Mouse (Mus musculus): ENCODE measurements around the gene Tnnc1. TPM values are rescaled to one million over a fixed set of nuclear protein-coding genes. Genes with fewer than 3 reads are reported as not detected.

The Tnnc1 gene
- total RNA-seq, 1 experiment from 2014 or later = not detected

GRCm38 (mm10) chr14:31181512-31181911 is 26.6 kb upstream of the Tnnc1 start:
- no peak for ATAC-seq (replicated peaks; ENCODE audit: insufficient number of reproducible peaks, low FRiP score, low TSS enrichment, poor library complexity, severe bottlenecking)

GRCm38 (mm10) chr14:31182786-31183290 is 25.3 kb upstream of the Tnnc1 start:
- no peak for ATAC-seq (replicated peaks; ENCODE audit: insufficient number of reproducible peaks, low FRiP score, low TSS enrichment, poor library complexity, severe bottlenecking)

DNA sequence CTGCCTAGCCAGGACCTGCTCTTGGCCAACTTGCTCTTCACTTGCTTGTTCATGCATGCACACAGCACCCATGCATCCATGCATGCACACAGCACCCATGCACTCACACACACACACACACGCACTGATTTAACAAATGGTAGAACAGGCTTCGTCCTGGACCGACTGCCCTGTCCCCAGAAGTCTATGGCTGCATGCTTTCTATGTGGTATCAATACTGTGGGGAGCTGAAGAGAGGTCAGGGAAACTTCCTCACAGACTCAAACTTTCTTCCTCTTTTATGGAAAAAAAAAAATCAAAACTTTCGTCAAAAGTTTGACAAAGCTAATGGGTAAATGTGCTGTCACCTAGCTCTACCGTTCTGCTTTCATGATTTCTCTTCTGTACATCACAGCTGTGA is 24.6 kb upstream of the Tnnc1 start:
- peak; percentile 62; the same call in 1 of the 2 replicates for ATAC-seq (replicated peaks; ENCODE audit: insufficient number of reproducible peaks, low FRiP score, low TSS enrichment, poor library complexity, severe bottlenecking)

DNA sequence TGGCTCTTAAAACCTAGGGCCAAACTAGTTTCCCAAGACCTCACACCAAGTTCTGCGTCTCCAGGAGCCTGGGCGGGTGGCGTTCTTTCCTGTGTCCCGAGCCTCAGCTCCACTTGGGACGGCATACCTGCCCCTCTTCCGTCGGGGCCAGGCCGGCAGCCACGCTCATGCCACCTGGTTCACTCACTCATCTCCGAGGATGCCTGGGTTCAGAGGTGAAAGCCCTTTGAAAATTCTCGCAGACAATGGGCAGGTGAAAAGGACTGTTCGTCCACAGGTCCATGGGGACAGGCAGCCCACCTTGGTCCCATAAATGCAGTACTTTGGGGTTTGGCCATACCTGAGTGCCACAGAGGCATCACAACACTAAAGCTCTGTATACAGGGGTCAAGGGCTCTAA is 23.9 kb upstream of the Tnnc1 start:
- ATAC-seq (replicated peaks; ENCODE audit: insufficient number of reproducible peaks, low FRiP score, low TSS enrichment, poor library complexity, severe bottlenecking) = no peak

DNA sequence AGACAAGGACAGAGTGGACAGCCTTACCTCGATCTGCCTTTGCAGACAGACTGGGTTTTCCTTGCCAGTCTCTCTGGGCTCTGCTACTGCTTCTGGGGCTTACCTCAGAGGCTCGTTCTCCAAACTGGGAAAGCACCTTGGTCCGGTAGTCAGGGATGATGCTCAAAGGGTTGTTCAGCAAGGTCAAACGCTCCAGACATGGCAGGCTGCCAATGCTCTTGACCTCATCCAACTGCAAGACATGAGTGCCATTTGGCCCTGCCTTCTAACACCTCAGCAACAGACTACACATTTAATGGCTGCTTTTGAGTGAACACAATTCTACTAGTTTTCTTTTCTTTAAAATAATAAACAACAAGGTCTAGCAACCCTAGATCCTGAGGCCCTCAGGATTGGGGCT is 21.5 kb upstream of the Tnnc1 start:
- ATAC-seq (replicated peaks; ENCODE audit: insufficient number of reproducible peaks, low FRiP score, low TSS enrichment, poor library complexity, severe bottlenecking) = no peak

DNA sequence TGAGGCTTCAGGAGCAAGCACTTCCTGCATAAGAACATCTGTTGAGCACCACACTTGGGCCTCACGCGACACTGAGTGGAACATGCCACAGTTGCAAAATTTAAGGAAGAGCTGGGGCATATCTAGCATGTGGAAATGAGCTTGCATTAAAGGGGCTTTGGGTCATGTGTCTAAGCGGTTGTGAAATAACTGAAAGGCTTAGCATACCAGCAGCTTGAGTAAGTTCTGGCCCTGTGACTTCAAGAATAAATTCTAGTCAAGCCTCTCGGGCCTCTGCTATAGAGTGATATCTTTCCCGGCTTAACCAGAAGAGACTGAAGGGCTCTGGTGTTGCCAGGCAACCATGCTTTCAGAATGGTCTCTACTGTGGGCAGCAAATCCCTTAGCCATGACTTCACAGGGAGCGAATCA is 19.3 kb upstream of the Tnnc1 start:
- ATAC-seq (replicated peaks; ENCODE audit: insufficient number of reproducible peaks, low FRiP score, low TSS enrichment, poor library complexity, severe bottlenecking) = peak; percentile 22; the same call in 1 of the 2 replicates

- 0 out of 2 replicates have a peak, but pooled peaks have one; percentile 48 for ATAC-seq (replicated peaks; ENCODE audit: insufficient number of reproducible peaks, low FRiP score, low TSS enrichment, poor library complexity, severe bottlenecking)
Measured at GRCm38 (mm10) chr14:31189348-31189747, 18.8 kb upstream of the Tnnc1 start.

DNA sequence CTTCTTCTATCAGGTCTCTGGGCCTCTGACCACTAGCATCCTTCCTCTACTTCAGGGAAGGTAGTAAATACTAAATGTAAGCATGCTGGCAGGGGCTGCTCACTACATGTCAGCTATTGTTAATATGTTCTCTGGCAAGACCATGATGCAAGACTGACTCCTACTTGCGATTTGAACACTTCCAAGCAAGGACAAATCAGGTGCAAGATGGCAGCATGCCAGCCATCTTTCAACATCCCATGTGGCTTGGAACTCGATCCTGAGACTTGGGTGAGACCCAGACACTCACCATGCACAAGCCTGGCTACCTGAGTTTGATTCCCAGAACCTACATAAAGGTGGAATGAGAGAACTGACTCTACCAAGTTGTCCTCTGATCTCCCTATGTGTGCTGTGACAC is 16.2 kb upstream of the Tnnc1 start:
- no peak for ATAC-seq (replicated peaks; ENCODE audit: insufficient number of reproducible peaks, low FRiP score, low TSS enrichment, poor library complexity, severe bottlenecking)

DNA sequence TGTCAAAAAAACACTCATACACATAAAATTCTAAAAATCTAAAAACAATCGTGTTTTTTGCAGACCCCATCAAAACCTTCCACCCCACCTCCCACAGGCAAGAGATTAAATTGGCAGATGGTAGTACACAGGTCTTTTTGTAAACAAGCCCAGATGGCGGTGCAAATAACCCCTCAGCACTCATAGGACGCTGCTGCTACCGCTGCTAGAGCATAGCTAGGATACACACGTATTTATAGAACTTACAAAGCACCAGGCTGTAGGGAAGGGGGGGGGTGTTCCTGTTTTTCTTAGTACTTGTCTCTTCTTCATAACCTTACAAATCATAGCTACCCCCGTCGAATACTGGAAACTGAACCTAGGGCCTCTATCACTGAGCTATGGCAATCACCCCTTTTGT is 14.3 kb upstream of the Tnnc1 start:
- no peak for ATAC-seq (replicated peaks; ENCODE audit: insufficient number of reproducible peaks, low FRiP score, low TSS enrichment, poor library complexity, severe bottlenecking)

- no peak for ATAC-seq (replicated peaks; ENCODE audit: insufficient number of reproducible peaks, low FRiP score, low TSS enrichment, poor library complexity, severe bottlenecking)
Measured at GRCm38 (mm10) chr14:31194441-31194840, 13.7 kb upstream of the Tnnc1 start.

- ATAC-seq (replicated peaks; ENCODE audit: insufficient number of reproducible peaks, low FRiP score, low TSS enrichment, poor library complexity, severe bottlenecking) = no peak; the same call in 1 of the 2 replicates
Measured at GRCm38 (mm10) chr14:31194891-31195513, 13.1 kb upstream of the Tnnc1 start.

DNA sequence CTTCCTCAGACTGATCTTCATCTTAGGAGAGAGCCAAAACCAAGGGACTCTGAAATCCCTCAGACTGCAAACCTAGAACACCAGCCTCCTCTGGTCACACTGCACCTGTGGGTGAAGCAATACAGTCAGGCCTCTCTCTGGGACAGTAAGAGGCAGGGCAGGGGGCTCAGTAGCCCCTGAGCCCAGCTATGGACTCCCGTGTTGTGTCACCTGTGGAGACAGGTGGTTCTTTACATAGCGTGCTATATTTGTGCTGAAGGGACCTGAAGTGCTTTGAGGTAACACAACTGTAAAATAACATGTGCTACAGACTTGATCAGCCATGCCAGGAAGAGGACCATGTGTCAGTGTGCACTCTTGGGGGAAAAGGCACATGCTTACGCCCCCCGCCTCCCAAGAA is 12.6 kb upstream of the Tnnc1 start:
- ATAC-seq (replicated peaks; ENCODE audit: insufficient number of reproducible peaks, low FRiP score, low TSS enrichment, poor library complexity, severe bottlenecking) = no peak

DNA sequence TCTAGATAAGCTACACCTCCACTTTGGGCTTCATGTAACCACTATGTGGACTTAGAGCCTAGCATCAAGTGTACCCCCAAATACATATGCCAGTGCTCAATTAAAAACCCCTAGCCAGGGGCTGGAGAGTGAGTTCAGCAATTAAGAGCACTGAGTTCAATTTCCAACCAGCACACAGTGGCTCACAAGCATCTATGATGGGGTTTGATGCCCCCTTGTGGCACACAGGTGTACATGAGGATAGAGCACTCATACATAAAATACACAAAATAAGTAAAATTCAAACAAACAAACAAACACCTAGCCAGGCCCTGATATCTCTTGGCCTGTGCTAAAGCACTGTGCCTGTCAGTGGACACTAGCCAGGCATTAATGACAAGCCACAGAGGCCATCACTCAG is 12.1 kb upstream of the Tnnc1 start:
- ATAC-seq (replicated peaks; ENCODE audit: insufficient number of reproducible peaks, low FRiP score, low TSS enrichment, poor library complexity, severe bottlenecking) = peak; percentile 63; the same call in 1 of the 2 replicates

DNA sequence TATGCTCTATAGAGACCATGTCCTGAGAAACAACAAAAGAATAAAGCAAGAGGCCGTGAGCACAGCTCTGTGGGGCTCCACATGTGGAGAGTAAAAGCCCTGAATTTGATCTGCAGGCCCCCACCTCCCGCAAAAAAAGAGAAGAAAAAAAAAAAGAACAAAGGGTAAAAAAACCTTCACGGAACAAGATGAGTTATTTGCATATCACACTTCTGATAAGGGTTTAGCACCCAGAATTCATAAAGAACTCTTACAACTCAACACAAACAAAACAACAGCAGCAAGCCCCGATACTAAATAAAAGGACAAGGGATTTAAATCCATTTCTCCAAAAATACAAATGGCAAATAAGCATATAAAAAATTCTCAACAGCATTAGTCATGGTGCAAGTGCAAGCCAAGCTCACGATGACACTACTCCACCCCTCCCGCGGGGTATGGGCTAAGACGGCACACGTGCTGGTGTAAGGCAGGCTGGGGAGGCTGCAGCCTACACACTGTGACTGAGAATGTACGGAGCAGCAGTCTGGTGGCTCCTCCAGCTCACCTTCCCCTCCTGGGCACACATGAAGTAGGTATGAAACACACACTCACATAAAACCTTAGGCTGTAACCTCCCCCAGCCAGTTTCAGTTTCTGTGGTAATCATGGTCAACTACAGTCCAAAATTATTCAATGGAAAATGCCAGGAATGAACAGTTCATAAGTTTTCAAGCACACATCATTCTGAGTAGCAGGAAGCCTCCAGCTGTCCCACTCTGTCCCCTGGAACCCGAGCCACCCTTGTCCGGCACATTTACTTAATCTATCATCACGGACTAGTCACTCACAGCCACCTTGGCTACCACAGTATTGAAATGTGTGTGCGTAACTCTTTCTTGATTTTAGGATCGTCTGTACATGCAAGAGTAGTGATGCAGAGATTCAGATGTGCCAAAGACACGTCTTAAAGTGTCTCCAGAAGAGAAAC is 10.3 kb upstream of the Tnnc1 start:
- no peak for ATAC-seq (replicated peaks; ENCODE audit: insufficient number of reproducible peaks, low FRiP score, low TSS enrichment, poor library complexity, severe bottlenecking)

GRCm38 (mm10) chr14:31199599-31199998 is 8.5 kb upstream of the Tnnc1 start:
- no peak for ATAC-seq (replicated peaks; ENCODE audit: insufficient number of reproducible peaks, low FRiP score, low TSS enrichment, poor library complexity, severe bottlenecking)

DNA sequence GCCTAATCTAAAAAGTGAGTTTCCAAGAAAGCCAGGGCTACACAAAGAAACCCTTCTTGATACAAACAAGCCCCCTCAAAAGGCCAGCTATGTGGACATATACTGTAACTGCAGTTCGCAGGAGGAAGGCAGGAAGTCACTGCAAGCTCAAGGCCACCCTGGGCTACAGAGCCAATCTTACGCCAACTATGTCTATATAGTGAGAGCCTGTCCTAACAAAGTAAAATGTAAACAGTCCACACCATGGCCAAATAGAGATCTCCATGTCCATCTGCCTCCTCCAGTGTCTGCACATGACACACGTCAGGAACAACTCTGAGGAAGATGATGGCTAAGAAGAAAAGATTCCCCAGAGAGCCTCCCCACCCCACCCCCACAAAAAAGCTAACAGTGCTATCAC is 8.1 kb upstream of the Tnnc1 start:
- ATAC-seq (replicated peaks; ENCODE audit: insufficient number of reproducible peaks, low FRiP score, low TSS enrichment, poor library complexity, severe bottlenecking) = no peak

DNA sequence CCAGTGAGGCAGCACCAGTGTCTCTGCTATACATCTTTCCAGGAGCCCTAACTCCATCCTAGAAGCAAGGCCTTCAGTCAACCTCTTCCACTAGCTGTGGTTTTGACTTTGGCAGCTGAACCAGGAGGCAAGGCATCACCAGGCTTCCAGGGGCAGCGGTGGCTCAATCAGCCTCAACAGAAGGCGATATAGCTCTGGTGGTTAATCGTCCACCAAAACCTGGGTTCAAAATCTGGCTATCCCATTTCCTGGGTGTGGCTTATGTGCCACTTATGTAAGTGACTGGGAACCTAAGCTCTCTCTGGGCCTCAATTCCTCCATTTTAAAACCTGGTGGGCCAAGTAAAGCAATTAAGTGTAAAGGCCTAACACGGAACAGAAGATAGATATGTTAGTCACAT is 3.3 kb upstream of the Tnnc1 start:
- no peak for ATAC-seq (replicated peaks; ENCODE audit: insufficient number of reproducible peaks, low FRiP score, low TSS enrichment, poor library complexity, severe bottlenecking)

DNA sequence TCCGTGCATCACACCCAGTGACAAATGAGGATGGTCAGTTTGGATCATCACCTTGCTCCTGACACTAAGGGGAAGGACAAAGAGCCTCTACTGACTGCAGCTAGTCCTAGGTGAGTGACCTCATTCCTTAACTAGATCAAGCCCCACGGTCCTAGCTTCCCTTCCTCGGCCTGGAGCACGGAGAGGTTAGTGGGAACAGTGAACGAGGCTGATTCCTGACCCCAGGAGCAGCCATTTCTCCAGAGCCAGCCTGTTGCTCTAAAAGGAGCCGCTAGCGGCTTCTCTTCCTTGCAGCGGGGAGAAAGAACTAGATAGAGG is 2.9 kb upstream of the Tnnc1 start:
- ATAC-seq (replicated peaks; ENCODE audit: insufficient number of reproducible peaks, low FRiP score, low TSS enrichment, poor library complexity, severe bottlenecking) = no peak

DNA sequence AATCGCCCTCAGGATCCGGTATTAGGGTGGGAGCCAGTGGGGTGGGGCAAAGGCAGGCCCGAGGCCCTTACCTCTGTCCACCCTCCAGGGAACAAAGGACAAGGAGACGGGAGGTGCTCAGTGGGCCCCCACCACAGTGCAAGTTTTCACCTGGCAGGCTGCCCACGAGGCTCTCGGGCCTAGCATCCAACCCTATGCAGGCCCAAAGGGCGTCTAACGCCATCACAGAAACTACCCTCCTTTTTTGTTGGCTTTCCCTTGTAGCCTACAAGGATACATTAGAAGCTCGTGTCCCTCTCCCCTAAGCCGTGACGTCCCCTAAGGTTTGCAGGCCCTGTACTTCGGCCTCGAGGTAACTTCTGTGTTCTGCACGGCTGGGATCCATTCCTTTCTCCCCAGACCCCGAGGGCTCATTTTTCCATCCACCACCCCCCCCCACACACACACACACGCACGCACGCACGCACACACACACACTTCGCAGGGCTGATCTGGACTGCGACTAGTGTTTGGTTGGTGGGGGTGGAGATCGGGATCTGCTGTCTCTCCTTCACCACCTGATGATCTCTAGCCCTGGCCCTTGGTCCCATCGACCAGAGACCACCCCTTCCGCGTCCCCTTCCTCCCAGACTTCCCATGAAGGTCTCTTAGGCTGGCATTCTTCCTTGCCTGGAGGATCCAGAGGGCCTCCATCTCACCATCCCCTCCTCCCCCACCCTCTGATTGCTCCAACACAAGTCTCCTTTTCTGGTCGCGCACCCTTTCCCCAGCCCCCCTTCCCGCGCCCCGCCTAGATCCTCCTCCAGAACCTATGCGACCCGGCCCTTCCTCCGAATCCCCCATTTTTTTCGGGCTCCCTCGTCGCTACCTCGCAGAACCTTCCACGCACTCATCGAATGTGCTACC is 2.3 kb upstream of the Tnnc1 start:
- ATAC-seq (replicated peaks; ENCODE audit: insufficient number of reproducible peaks, low FRiP score, low TSS enrichment, poor library complexity, severe bottlenecking) = no peak

Measured in monocyte, adult 5-6 weeks (primary cell).